Mouse (Mus musculus) embryonic fibroblast, embryonic 13.5 days (primary cell): ENCODE measurements around the gene Erbb3.

Experiments
- CTCF ChIP-seq: IDR thresholded peaks from 2 replicates; pipeline ENCODE4 v1.5.1; 2011; ENCODE audit warnings: mild to moderate bottlenecking, control low read depth, low read length, moderate library complexity, borderline replicate concordance; ENCODE audit not compliant: insufficient read depth
- POLR2A ChIP-seq: IDR thresholded peaks from 2 replicates; pipeline ENCODE4 v1.6.1; 2011; ENCODE audit warnings: low read depth, mild to moderate bottlenecking, control low read depth, low read length, moderate library complexity

DNA sequence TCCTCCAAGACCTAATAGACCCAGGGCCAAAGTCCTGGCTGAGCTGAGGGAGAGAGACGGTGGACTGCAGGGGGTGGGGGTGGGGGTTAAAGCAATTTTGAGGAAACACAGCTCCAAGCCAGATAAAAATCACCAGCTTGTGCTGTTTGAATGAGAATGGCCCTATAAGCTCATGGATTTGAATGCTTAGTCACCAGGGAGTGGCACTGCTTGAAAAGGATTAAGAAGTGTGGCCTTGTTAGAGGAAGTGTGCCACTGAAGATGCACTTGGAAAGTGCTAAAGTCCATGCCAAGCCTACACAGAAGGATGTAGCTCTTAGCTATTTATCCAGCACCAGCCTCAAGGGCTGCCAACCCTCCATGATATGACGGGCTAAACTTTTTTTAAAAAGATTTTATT lies 54.2 kb downstream of the Erbb3 start:
- TF ChIP-seq CTCF (no peak), POLR2A (no peak)
